Mouse (Mus musculus) neural tube, embryonic 13.5 days (tissue): ENCODE measurements around the gene Ackr4. TPM values are rescaled to one million over a fixed set of nuclear protein-coding genes. Genes with fewer than 3 reads are reported as not detected.

Experiments
- ATAC-seq: fragments of 200-750 bp; cut with Nextera tagmentation; 2 replicates; pipeline ENCODE4 v1.8.0; 2017; ENCODE audit warnings: low read depth, mild to moderate bottlenecking, moderate TSS enrichment, moderate library complexity
- H3K27ac ChIP-seq: fragments of 300-500 bp; sonication (generic); replicated peaks from 2 replicates; pipeline ENCODE4 v1.5.1; 2015; ENCODE audit warnings: moderate library complexity, mild to moderate bottlenecking, inconsistent platforms
- H3K27me3 ChIP-seq: fragments of 300-500 bp; sonication (generic); 2 replicates; pipeline ENCODE4 v1.6.1; 2015; ENCODE audit warnings: mild to moderate bottlenecking, inconsistent platforms
- H3K36me3 ChIP-seq: fragments of 300-500 bp; sonication (generic); 2 replicates; pipeline ENCODE4 v1.6.1; 2015; ENCODE audit warnings: mild to moderate bottlenecking, inconsistent platforms
- H3K4me1 ChIP-seq: fragments of 300-500 bp; sonication (generic); replicated peaks from 2 replicates; pipeline ENCODE4 v1.6.1; 2015; ENCODE audit warnings: inconsistent platforms
- H3K4me2 ChIP-seq: fragments of 300-500 bp; sonication (generic); 2 replicates; pipeline ENCODE4 v1.6.1; 2015; ENCODE audit warnings: inconsistent platforms, mild to moderate bottlenecking, moderate library complexity
- H3K4me3 ChIP-seq: fragments of 300-500 bp; sonication (generic); 2 replicates; pipeline ENCODE4 v1.5.1; 2015; ENCODE audit warnings: mild to moderate bottlenecking, inconsistent platforms
- H3K9ac ChIP-seq: fragments of 300-500 bp; sonication (generic); 2 replicates; pipeline ENCODE4 v1.6.1; 2015; ENCODE audit warnings: moderate library complexity, mild to moderate bottlenecking, inconsistent platforms
- H3K9me3 ChIP-seq: fragments of 300-500 bp; sonication (generic); 2 replicates; pipeline ENCODE4 v1.6.1; 2016; ENCODE audit warnings: inconsistent platforms
- WGBS: fragments of 180-500 bp; shearing (Covaris S2); methylation state at CpG from one replicate; pipeline ENCODE4 v1.1.7; 2015; 5-methylcytosine and 5-hydroxymethylcytosine counted together
- polyA plus RNA-seq: library from polyadenylated mRNA; unstranded; fragments of >200 nt; fragmentation: Nextera tagmentation; extraction: Ambion mirVana; gene quantifications from 2 replicates; pipeline ENCODE4 v1.2.1, GENCODE M21; 2015

Gene Ackr4
- polyA plus RNA-seq, 1 experiment from 2014 or later: 0.96 TPM

DNA sequence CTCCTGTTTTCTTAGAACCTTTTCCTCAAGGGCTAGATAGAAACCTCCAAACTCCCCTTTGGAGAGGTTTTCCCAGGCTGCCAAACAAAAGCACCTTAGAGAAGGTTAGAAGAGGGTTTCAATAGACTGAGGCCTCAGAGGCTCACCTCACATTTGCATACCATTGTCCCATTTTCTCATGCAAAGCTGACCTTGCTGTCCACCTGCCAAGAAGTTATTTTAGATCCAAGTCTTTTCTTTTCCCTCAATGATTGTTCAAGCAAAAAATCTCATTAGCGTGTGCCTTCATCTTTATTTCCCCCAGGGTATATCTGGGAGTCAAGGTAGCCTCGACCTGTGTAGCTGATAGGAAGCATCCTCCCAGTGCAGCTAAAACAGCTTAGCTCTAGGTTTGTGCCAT is 23.8 kb downstream of the Ackr4 start:
- Histone ChIP-seq H3K4me3 (no peak overlapping the region), H3K27me3 (no peaks in the 10 kb centered on the region), H3K4me1 (no peaks in the 10 kb centered on the region), H3K4me2 (no peak overlapping the region), H3K27ac (no peak overlapping the region), H3K9me3 (no peaks in the 10 kb centered on the region), H3K9ac (no peak overlapping the region), H3K36me3 (no peaks in the 10 kb centered on the region)
- 40% methylated on average over 2 of the region's 2 CpGs for WGBS
- no peak for ATAC-seq

- H3K9ac ChIP-seq: no peak overlapping the region
- no peak for ATAC-seq
- H3K9me3 ChIP-seq: no peaks in the 10 kb centered on the region
- H3K4me1 ChIP-seq: no peaks in the 10 kb centered on the region
- H3K27me3 ChIP-seq: no peaks in the 10 kb centered on the region
- H3K4me3 ChIP-seq: no peak overlapping the region
- H3K4me2 ChIP-seq: no peak overlapping the region
- H3K27ac ChIP-seq: no peak overlapping the region
- no peaks in the 10 kb centered on the region for H3K36me3 ChIP-seq
- 35% methylated on average over 6 of the region's 6 CpGs for WGBS
Measured at GRCm38 (mm10) chr9:104102301-104102700, 24.4 kb downstream of the Ackr4 start.

DNA sequence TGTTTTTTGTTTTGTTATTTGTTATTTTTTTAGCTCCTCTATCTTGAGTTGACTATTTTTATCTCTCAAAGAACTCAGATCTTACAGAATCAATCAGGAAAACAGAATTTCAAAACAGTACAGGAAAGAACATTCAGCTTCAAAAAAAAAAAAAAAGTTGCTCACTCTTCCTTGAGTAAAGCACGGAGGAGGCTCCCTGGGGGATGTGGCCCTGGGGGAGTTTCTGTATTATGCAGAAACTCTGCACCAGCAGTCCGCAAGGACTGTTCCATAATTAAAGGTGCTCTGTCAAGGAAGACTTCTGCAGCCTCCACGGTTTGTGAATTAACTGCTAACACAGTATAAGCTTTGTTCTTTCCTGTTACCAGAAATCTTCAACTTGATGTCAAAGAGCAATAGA is 25.3 kb downstream of the Ackr4 start:
- Histone ChIP-seq H3K4me2 (no peak overlapping the region), H3K36me3 (no peaks in the 10 kb centered on the region), H3K9me3 (no peaks in the 10 kb centered on the region), H3K27me3 (no peaks in the 10 kb centered on the region), H3K4me1 (no peaks in the 10 kb centered on the region), H3K27ac (no peak overlapping the region), H3K9ac (no peak overlapping the region), H3K4me3 (no peak overlapping the region)
- ATAC-seq: no peak
- 40% methylated on average over 3 of the region's 3 CpGs for WGBS

GRCm38 (mm10) chr9:104100822-104101221 is 25.9 kb downstream of the Ackr4 start:
- WGBS: 59% methylated on average over 7 of the region's 7 CpGs
- Histone ChIP-seq H3K4me3 (no peak overlapping the region), H3K27me3 (no peaks in the 10 kb centered on the region), H3K4me2 (no peak overlapping the region), H3K4me1 (no peaks in the 10 kb centered on the region), H3K36me3 (no peaks in the 10 kb centered on the region), H3K9ac (no peak overlapping the region), H3K27ac (no peak overlapping the region), H3K9me3 (no peaks in the 10 kb centered on the region)
- ATAC-seq: no peak

DNA sequence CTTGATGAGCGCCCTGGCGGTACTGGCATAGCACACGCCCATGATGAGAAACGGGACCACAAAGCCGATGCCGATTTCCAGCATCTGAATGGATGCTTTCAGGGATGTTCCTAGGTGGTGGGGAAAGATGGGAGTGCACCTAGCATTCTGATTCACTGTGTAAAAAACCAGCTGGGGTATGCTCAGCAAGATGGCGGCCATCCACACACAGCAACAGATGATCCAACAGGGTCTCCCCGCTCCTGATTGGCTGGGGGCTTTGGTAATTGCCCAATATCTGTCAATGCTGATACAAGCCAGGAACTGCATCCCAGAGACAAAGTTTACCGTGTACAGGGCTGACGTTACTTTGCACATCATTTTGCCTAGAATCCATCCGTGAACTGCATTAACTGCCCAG is 27.7 kb downstream of the Ackr4 start:
- H3K9ac ChIP-seq: no peak overlapping the region
- no peaks in the 10 kb centered on the region for H3K27me3 ChIP-seq
- H3K4me3 ChIP-seq: no peak overlapping the region
- no peaks in the 10 kb centered on the region for H3K4me1 ChIP-seq
- H3K27ac ChIP-seq: no peak overlapping the region
- 94% methylated on average over 11 of the region's 11 CpGs for WGBS
- no peaks in the 10 kb centered on the region for H3K36me3 ChIP-seq
- no peak overlapping the region for H3K4me2 ChIP-seq
- no peak for ATAC-seq
- no peaks in the 10 kb centered on the region for H3K9me3 ChIP-seq

DNA sequence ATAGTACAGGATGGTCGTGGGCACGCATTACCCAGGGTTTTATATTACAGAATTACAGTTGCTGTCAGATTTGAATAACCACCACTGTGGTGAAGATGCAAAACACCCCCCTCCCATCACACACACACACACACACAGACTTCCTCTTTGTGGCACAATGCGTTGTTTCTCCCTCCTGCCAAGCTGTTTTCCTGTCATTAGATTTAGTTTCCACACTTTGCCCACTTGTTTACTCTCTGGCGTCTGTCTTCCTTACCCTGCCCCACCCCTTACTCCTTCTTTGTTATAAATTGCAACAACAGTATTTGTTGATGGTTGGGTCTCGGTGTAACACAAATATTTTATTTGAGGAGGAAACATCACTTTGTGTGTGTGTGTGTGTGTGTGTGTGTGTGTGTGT is 28.5 kb downstream of the Ackr4 start:
- 78% methylated on average over 5 of the region's 5 CpGs for WGBS
- Histone ChIP-seq H3K4me3 (no peak overlapping the region), H3K4me2 (no peak overlapping the region), H3K4me1 (no peaks in the 10 kb centered on the region), H3K9ac (no peak overlapping the region), H3K27me3 (no peaks in the 10 kb centered on the region), H3K36me3 (no peaks in the 10 kb centered on the region), H3K9me3 (no peaks in the 10 kb centered on the region), H3K27ac (no peak overlapping the region)
- ATAC-seq: no peak

DNA sequence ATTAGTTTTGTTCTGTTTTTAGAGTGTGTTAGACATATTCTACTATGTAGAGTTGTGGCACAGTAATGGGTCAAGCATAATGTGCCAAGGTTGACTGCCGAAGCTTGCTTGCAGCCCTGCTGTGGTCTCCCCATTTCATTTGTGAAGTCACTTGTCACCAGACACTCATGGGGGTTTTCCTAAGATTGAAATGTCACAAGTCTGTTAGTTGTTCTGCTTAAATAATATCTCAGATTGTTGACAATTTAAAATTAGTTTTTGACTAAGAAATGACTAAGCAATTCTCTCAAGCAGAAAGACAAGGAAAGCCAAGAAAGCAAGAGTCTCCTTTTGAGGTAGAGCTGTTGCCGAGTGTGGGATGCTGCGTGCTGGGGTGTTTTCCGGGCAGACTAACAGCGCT is 33.8 kb downstream of the Ackr4 start:
- no peaks in the 10 kb centered on the region for H3K36me3 ChIP-seq
- H3K27ac ChIP-seq: no peak overlapping the region
- no peak overlapping the region for H3K4me2 ChIP-seq
- no peaks in the 10 kb centered on the region for H3K4me1 ChIP-seq
- H3K4me3 ChIP-seq: no peak overlapping the region
- no peaks in the 10 kb centered on the region for H3K9me3 ChIP-seq
- 95% methylated on average over 5 of the region's 5 CpGs for WGBS
- H3K9ac ChIP-seq: no peak overlapping the region
- H3K27me3 ChIP-seq: no peaks in the 10 kb centered on the region
- ATAC-seq: no peak

GRCm38 (mm10) chr9:104088555-104088954 is 38.2 kb downstream of the Ackr4 start:
- no peak for ATAC-seq
- peaks cover 18% of the 10 kb centered on the region; the same call in 1 of the 2 replicates for H3K36me3 ChIP-seq
- no peaks in the 10 kb centered on the region for H3K9me3 ChIP-seq
- no peaks in the 10 kb centered on the region for H3K4me1 ChIP-seq
- H3K9ac ChIP-seq: no peak overlapping the region
- no peak overlapping the region for H3K4me3 ChIP-seq
- 0 out of 2 replicates have a peak overlapping the region, but pooled peaks have one; percentile 28 for H3K27ac ChIP-seq
- H3K4me2 ChIP-seq: no peak overlapping the region
- no peaks in the 10 kb centered on the region for H3K27me3 ChIP-seq
- 63% methylated on average over 8 of the region's 8 CpGs for WGBS

GRCm38 (mm10) chr9:104085730-104086429 is 40.9 kb downstream of the Ackr4 start:
- 53% methylated on average over 4 of the region's 4 CpGs for WGBS
- no peaks in the 10 kb centered on the region for H3K9me3 ChIP-seq
- H3K4me2 ChIP-seq: no peak overlapping the region
- H3K36me3 ChIP-seq: peaks cover 26% of the 10 kb centered on the region
- H3K4me3 ChIP-seq: no peak overlapping the region
- no peaks in the 10 kb centered on the region for H3K27me3 ChIP-seq
- no peak for ATAC-seq
- H3K4me1 ChIP-seq: no peaks in the 10 kb centered on the region
- H3K27ac ChIP-seq: no peak overlapping the region
- no peak overlapping the region for H3K9ac ChIP-seq

GRCm38 (mm10) chr9:104080038-104080437 is 46.7 kb downstream of the Ackr4 start:
- no peak overlapping the region for H3K9ac ChIP-seq
- 80% methylated on average over 3 of the region's 3 CpGs for WGBS
- no peak overlapping the region for H3K27ac ChIP-seq
- no peaks in the 10 kb centered on the region for H3K27me3 ChIP-seq
- H3K36me3 ChIP-seq: peaks cover 18% of the 10 kb centered on the region
- no peak overlapping the region for H3K4me2 ChIP-seq
- no peak for ATAC-seq
- no peaks in the 10 kb centered on the region for H3K4me1 ChIP-seq
- H3K9me3 ChIP-seq: no peaks in the 10 kb centered on the region
- no peak overlapping the region for H3K4me3 ChIP-seq

DNA sequence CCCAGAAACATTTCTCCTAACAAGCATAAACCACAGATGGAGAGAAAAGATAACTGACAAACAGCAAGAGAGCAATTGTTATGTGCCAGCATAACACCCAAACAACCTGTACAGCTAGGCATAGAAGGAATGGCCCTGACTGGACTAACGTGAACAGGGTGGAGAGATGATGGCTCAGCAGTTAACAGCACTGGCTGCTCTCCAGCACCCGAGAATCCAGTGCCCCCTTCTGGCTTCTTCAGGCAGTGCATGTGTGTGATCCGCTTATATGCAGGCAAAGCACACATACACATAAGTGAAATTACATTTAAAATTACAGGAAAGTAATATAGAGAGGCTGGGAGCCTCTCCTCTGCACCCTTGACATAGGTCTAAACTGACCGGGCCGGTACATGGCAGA is 47.4 kb downstream of the Ackr4 start:
- H3K9me3 ChIP-seq: no peaks in the 10 kb centered on the region
- H3K27me3 ChIP-seq: no peaks in the 10 kb centered on the region
- ATAC-seq: no peak
- H3K4me2 ChIP-seq: no peak overlapping the region
- H3K27ac ChIP-seq: no peak overlapping the region
- H3K9ac ChIP-seq: no peak overlapping the region
- WGBS: 44% methylated on average over 5 of the region's 5 CpGs
- H3K36me3 ChIP-seq: peaks cover 11% of the 10 kb centered on the region
- no peaks in the 10 kb centered on the region for H3K4me1 ChIP-seq
- H3K4me3 ChIP-seq: no peak overlapping the region

GRCm38 (mm10) chr9:104078780-104079179 is 48.0 kb downstream of the Ackr4 start:
- no peak for ATAC-seq
- no peak overlapping the region for H3K27ac ChIP-seq
- H3K4me2 ChIP-seq: no peak overlapping the region
- H3K9me3 ChIP-seq: no peaks in the 10 kb centered on the region
- no peak overlapping the region for H3K9ac ChIP-seq
- H3K4me1 ChIP-seq: no peaks in the 10 kb centered on the region
- no peaks in the 10 kb centered on the region for H3K27me3 ChIP-seq
- H3K36me3 ChIP-seq: peaks cover 8% of the 10 kb centered on the region
- no peak overlapping the region for H3K4me3 ChIP-seq
- WGBS: 92% methylated on average over 1 of the region's 1 CpGs

- no peak overlapping the region for H3K9ac ChIP-seq
- no peak overlapping the region for H3K27ac ChIP-seq
- no peaks in the 10 kb centered on the region for H3K9me3 ChIP-seq
- no peaks in the 10 kb centered on the region for H3K27me3 ChIP-seq
- no peaks in the 10 kb centered on the region for H3K4me1 ChIP-seq
- no peak overlapping the region for H3K4me3 ChIP-seq
- H3K4me2 ChIP-seq: no peak overlapping the region
- ATAC-seq: no peak
- no peaks in the 10 kb centered on the region for H3K36me3 ChIP-seq
- 69% methylated on average over 2 of the region's 2 CpGs for WGBS
Measured at GRCm38 (mm10) chr9:104075808-104076207, 50.9 kb downstream of the Ackr4 start.
